Mouse (Mus musculus) embryonic facial prominence, embryonic 11.5 days (tissue): ENCODE data around the gene Fbxl12. TPM values are rescaled to one million over a fixed set of nuclear protein-coding genes. Genes with fewer than 3 reads are reported as not detected.
A peak's percentile ranks its signal among the peaks of the same experiment; 100 is the strongest.
"Not testable (repeated sequence)": the region's sequence is repeated elsewhere in the genome, so short reads cannot be mapped to it uniquely, and the experiment has no call there.

Experiments used
- ATAC-seq: fragments of 200-750 bp; cut with Nextera tagmentation; replicated peaks from 2 replicates; pipeline ENCODE4 v1.8.0; 2017; ENCODE audit warnings: low read depth; ENCODE audit not compliant: insufficient number of reproducible peaks, low FRiP score, low TSS enrichment
- DNase-seq: peaks from one replicate; pipeline ENCODE4 v3.0.0-alpha.2; 2015; ENCODE audit warnings: low spot score
- H3K27ac ChIP-seq: fragments of 300-500 bp; sonication (generic); replicated peaks from 2 replicates; pipeline ENCODE4 v1.5.1; 2014; ENCODE audit warnings: mild to moderate bottlenecking, low read depth, low read length, control low read depth
- H3K27me3 ChIP-seq: fragments of 300-500 bp; sonication (generic); 2 replicates; pipeline ENCODE4 v1.6.1; 2014; ENCODE audit warnings: mild to moderate bottlenecking, low read length, moderate library complexity, mixed read lengths; ENCODE audit not compliant: control insufficient read depth, insufficient read depth
- H3K36me3 ChIP-seq: fragments of 300-500 bp; sonication (generic); replicated peaks from 2 replicates; pipeline ENCODE4 v1.6.1; 2014; ENCODE audit warnings: low read depth, mild to moderate bottlenecking, low read length, moderate library complexity, mixed read lengths; ENCODE audit not compliant: control insufficient read depth, insufficient read depth
- H3K4me1 ChIP-seq: fragments of 300-500 bp; sonication (generic); 2 replicates; pipeline ENCODE4 v1.6.1; 2014; ENCODE audit warnings: low read length, mixed read lengths; ENCODE audit not compliant: control insufficient read depth, insufficient read depth
- H3K4me2 ChIP-seq: fragments of 300-500 bp; sonication (generic); 2 replicates; pipeline ENCODE4 v1.6.1; 2014; ENCODE audit warnings: low read depth, mild to moderate bottlenecking, control low read depth, low read length, moderate library complexity
- H3K4me3 ChIP-seq: fragments of 300-500 bp; sonication (generic); 2 replicates; pipeline ENCODE4 v1.5.1; 2014; ENCODE audit warnings: low read depth, low read length, control low read depth
- H3K9ac ChIP-seq: fragments of 300-500 bp; sonication (generic); replicated peaks from 2 replicates; pipeline ENCODE4 v1.6.1; 2014; ENCODE audit warnings: mild to moderate bottlenecking, control low read depth, low read length
- H3K9me3 ChIP-seq: fragments of 300-500 bp; sonication (generic); replicated peaks from 2 replicates; pipeline ENCODE4 v1.6.1; 2016; ENCODE audit warnings: mild to moderate bottlenecking, low read length, inconsistent platforms, mixed read lengths; ENCODE audit not compliant: control insufficient read depth
- WGBS: fragments of 180-500 bp; shearing (Covaris S2); extraction: QIAGEN DNeasy Blood & Tissue Kit; methylation state at CpG from one replicate; pipeline ENCODE4 v1.1.7; 2014; 5-methylcytosine and 5-hydroxymethylcytosine counted together
- polyA plus RNA-seq: library from polyadenylated mRNA; unstranded; fragments of >200 nt; fragmentation: Nextera tagmentation; extraction: Ambion mirVana; gene quantifications from 2 replicates; pipeline ENCODE4 v1.2.1, GENCODE M21; 2014

Fbxl12 gene
- polyA plus RNA-seq = 8.5 and 11.5 TPM in 2 replicates

GRCm38 (mm10) chr9:20644360-20645081 lies at the start of gene Fbxl12:
Fbxl12 (minus strand) TSS chr9:20644767.
- peaks cover 3% of the 10 kb centered on the region; the same call in 1 of the 2 replicates for H3K4me1 ChIP-seq
- H3K4me3 ChIP-seq = peak within 1 kb of the TSS; percentile 83
- DNase-seq = peak; percentile 92
- H3K9ac ChIP-seq = peak within 1 kb of the TSS; percentile 83
- WGBS = under 1% methylated on average over 43 of the region's 43 CpGs
- 0 out of 2 replicates have a peak within 1 kb of the TSS, but pooled peaks have one; percentile 17 for H3K27ac ChIP-seq
- no peaks in the 10 kb centered on the region for H3K9me3 ChIP-seq
- no peak for ATAC-seq
- H3K36me3 ChIP-seq = no peaks in the 10 kb centered on the region; the same call in 1 of the 2 replicates
- H3K27me3 ChIP-seq = no peaks in the 10 kb centered on the region
- peak within 1 kb of the TSS; percentile 92 for H3K4me2 ChIP-seq

GRCm38 (mm10) chr9:20692863-20693262 lies 48.3 kb upstream of the Fbxl12 start:
- 90% methylated on average over 3 of the region's 3 CpGs for WGBS
- no peaks in the 10 kb centered on the region; the same call in 1 of the 2 replicates for H3K27me3 ChIP-seq

GRCm38 (mm10) chr9:20690449-20690848 lies 45.9 kb upstream of the Fbxl12 start:
- not testable (repeated sequence) for DNase-seq, H3K9ac ChIP-seq, H3K4me1 ChIP-seq, H3K36me3 ChIP-seq, H3K4me2 ChIP-seq, H3K4me3 ChIP-seq, H3K27ac ChIP-seq, H3K27me3 ChIP-seq, ATAC-seq, H3K9me3 ChIP-seq
- 90% methylated on average over 2 of the region's 2 CpGs for WGBS

More at GRCm38 (mm10) chr9:20692863-20693262, 48.3 kb upstream of the Fbxl12 start:
- ATAC-seq (no peak), DNase-seq (no peak)
- Histone ChIP-seq H3K36me3 (no peaks in the 10 kb centered on the region), H3K4me1 (no peaks in the 10 kb centered on the region; the same call in 1 of the 2 replicates), H3K4me3 (no peak overlapping the region), H3K4me2 (no peak overlapping the region), H3K9me3 (no peaks in the 10 kb centered on the region), H3K9ac (no peak overlapping the region), H3K27ac (no peak overlapping the region)

GRCm38 (mm10) chr9:20689913-20690312 lies 45.3 kb upstream of the Fbxl12 start:
- no peak overlapping the region for H3K27ac ChIP-seq
- no peaks in the 10 kb centered on the region for H3K9me3 ChIP-seq
- H3K4me1 ChIP-seq = no peaks in the 10 kb centered on the region; the same call in 1 of the 2 replicates
- 4% methylated on average over 4 of the region's 4 CpGs for WGBS
- H3K36me3 ChIP-seq = no peaks in the 10 kb centered on the region
- no peak overlapping the region for H3K4me3 ChIP-seq
- H3K27me3 ChIP-seq = no peaks in the 10 kb centered on the region
- H3K4me2 ChIP-seq = no peak overlapping the region
- H3K9ac ChIP-seq = no peak overlapping the region
- ATAC-seq = no peak
- DNase-seq = no peak

GRCm38 (mm10) chr9:20689403-20689802 lies 44.8 kb upstream of the Fbxl12 start:
- WGBS = 50% methylated on average over 1 of the region's 1 CpGs
- H3K4me3 ChIP-seq = no peak overlapping the region
- H3K27ac ChIP-seq = no peak overlapping the region
- no peaks in the 10 kb centered on the region for H3K27me3 ChIP-seq
- H3K9me3 ChIP-seq = no peaks in the 10 kb centered on the region
- ATAC-seq (no peak), DNase-seq (no peak)
- no peak overlapping the region for H3K4me2 ChIP-seq
- no peaks in the 10 kb centered on the region for H3K36me3 ChIP-seq
- H3K4me1 ChIP-seq = no peaks in the 10 kb centered on the region
- no peak overlapping the region for H3K9ac ChIP-seq

- Histone ChIP-seq H3K27ac (no peak overlapping the region), H3K4me3 (no peak overlapping the region), H3K4me1 (no peaks in the 10 kb centered on the region), H3K9ac (no peak overlapping the region), H3K27me3 (no peaks in the 10 kb centered on the region), H3K9me3 (no peaks in the 10 kb centered on the region), H3K36me3 (no peaks in the 10 kb centered on the region), H3K4me2 (no peak overlapping the region)
- WGBS = 54% methylated on average over 17 of the region's 17 CpGs
- ATAC-seq (no peak), DNase-seq (no peak)
These were observed 40.7 kb upstream of the Fbxl12 start for GRCm38 (mm10) chr9:20685081-20685861.

GRCm38 (mm10) chr9:20682389-20682722 lies 37.8 kb upstream of the Fbxl12 start:
- Histone ChIP-seq H3K36me3 (no peaks in the 10 kb centered on the region), H3K27me3 (no peaks in the 10 kb centered on the region), H3K4me2 (no peak overlapping the region), H3K27ac (no peak overlapping the region), H3K4me1 (no peaks in the 10 kb centered on the region), H3K9me3 (no peaks in the 10 kb centered on the region), H3K9ac (no peak overlapping the region), H3K4me3 (no peak overlapping the region)
- ATAC-seq = no peak
- 45% methylated on average over 2 of the region's 2 CpGs for WGBS
- no peak for DNase-seq
